Mouse (Mus musculus) forebrain, embryonic 10.5 days (tissue): ENCODE results near the gene Gm15557. TPM values are rescaled to one million over a fixed set of nuclear protein-coding genes. Genes with fewer than 3 reads are reported as not detected.
A peak's percentile ranks its signal among the peaks of the same experiment; 100 is the strongest.
"Not testable (repeated sequence)": the region's sequence is repeated elsewhere in the genome, so short reads cannot be mapped to it uniquely, and the experiment has no call there.

Source experiments
- DNase-seq: peaks from one replicate; pipeline ENCODE4 v3.0.0-alpha.2; 2017; ENCODE audit warnings: low spot score; ENCODE audit errors: extremely low spot score
- H3K27ac ChIP-seq: fragments of 300-500 bp; sonication (generic); 2 replicates; pipeline ENCODE4 v1.5.1; 2016; ENCODE audit warnings: mild to moderate bottlenecking
- H3K27me3 ChIP-seq: fragments of 300-500 bp; sonication (generic); 2 replicates; pipeline ENCODE4 v1.6.1; 2016; ENCODE audit warnings: mild to moderate bottlenecking; ENCODE audit not compliant: poor library complexity, severe bottlenecking
- H3K36me3 ChIP-seq: fragments of 300-500 bp; sonication (generic); replicated peaks from 2 replicates; pipeline ENCODE4 v1.6.1; 2016; ENCODE audit warnings: mild to moderate bottlenecking, moderate library complexity
- H3K4me1 ChIP-seq: fragments of 300-500 bp; sonication (generic); 2 replicates; pipeline ENCODE4 v1.6.1; 2016
- H3K4me3 ChIP-seq: fragments of 300-500 bp; sonication (generic); 2 replicates; pipeline ENCODE4 v1.5.1; 2016; ENCODE audit warnings: mild to moderate bottlenecking, moderate library complexity
- H3K9me3 ChIP-seq: fragments of 300-500 bp; sonication (generic); 2 replicates; pipeline ENCODE4 v1.6.1; 2016; ENCODE audit warnings: mild to moderate bottlenecking, moderate library complexity
- WGBS: fragments of 180-500 bp; shearing (Covaris S2); methylation state at CpG from one replicate; pipeline ENCODE4 v1.1.7; 2016; 5-methylcytosine and 5-hydroxymethylcytosine counted together
- polyA plus RNA-seq: library from polyadenylated mRNA; unstranded; fragments of >200 nt; fragmentation: Nextera tagmentation; extraction: Ambion mirVana; gene quantifications from 2 replicates; pipeline ENCODE4 v1.2.1, GENCODE M21; 2016

Gm15557 gene
- not detected in 2 replicates for polyA plus RNA-seq

- peaks cover 12% of the 10 kb centered on the region for H3K27me3 ChIP-seq
- H3K27ac ChIP-seq, result no peak within 1 kb of the TSS
- peaks cover 29% of the 10 kb centered on the region for H3K4me1 ChIP-seq
- H3K4me3 ChIP-seq, result no peak within 1 kb of the TSS
- WGBS, result 92% methylated on average over 3 of the region's 3 CpGs
- H3K36me3 ChIP-seq, result no peaks in the 10 kb centered on the region
- no peak for DNase-seq
- no peaks in the 10 kb centered on the region for H3K9me3 ChIP-seq
These were observed at the start of gene Gm15557 for GRCm38 (mm10) chr2:155940681-155941080. Gene Gm15557, plus strand, starts transcription at chr2:155940728.

DNA sequence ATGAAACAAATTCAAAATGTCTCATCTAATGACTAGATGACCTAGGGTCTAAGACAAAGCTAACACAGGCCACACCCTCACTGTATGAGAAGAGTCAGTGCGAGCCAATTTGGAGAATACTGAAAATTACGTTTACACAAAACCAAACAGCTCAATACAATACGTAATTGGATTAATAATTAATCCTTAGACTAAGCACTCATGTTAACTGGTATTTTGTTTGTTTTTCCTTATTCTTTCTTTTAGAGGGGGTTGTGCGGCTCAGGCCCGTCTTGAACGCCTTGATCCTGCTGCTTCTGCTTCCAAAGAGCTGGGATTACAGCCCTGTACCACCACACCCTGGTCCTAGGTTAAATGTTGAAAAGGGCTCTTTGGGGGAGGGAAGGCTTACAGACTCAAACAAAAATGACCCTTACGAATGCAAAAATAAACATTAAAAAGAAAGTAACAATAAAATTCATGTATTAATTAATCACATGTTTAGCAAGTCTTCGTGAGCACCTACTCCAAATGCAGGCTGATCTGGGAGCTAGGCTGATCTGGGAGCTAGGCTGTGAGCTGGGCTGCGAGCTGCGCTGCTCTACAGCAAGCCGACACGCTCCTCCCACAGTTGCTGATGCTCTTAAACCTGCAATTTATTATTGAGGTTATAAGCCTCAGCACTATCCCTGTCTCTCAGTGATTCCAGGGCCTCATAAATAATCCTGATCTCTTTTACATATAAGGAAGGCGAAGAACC is 46.1 kb upstream of the Gm15557 start:
- Histone ChIP-seq H3K36me3 (peaks cover 67% of the 10 kb centered on the region), H3K4me1 (no peaks in the 10 kb centered on the region), H3K9me3 (no peaks in the 10 kb centered on the region), H3K27ac (no peak overlapping the region), H3K27me3 (no peaks in the 10 kb centered on the region), H3K4me3 (no peak overlapping the region)
- DNase-seq, result no peak
- 94% methylated on average over 13 of the region's 13 CpGs for WGBS

DNA sequence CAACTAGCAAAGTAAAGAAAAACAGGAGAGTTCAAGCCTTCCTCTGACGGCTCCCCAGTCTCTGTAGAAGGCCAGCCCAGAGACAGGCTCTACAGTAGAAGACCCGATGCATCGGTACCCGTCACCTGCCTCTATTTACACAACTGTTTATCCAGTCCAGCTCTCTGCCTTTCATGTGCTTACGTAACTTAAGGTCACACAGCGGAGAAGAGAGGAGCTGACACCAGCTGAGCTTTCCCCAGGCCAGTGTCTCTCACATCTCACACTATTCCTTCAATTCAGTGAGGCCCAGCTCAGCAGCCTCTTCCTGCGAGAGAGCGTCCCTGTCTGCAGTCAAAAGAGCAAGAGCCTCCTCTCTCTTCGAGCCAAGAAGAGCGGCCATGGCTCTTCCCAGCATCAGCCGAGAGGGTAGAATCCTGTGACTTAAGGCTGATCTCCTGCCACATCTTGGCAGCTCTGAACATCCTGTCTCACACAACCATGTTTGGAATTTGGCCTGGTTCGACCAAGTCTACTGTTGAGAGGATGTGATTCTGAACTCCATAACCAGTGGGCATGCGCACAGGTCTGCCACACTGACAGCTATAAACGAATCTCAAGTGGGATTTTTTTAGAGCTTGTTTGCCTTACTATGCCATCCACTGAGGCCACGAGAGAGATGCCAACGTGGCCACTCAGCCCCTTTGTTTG is 45.3 kb upstream of the Gm15557 start:
- Histone ChIP-seq H3K36me3 (peaks cover 68% of the 10 kb centered on the region), H3K4me1 (no peaks in the 10 kb centered on the region), H3K9me3 (no peaks in the 10 kb centered on the region), H3K27me3 (no peaks in the 10 kb centered on the region), H3K4me3 (no peak overlapping the region), H3K27ac (no peak overlapping the region)
- WGBS, result 91% methylated on average over 16 of the region's 16 CpGs
- no peak for DNase-seq

DNA sequence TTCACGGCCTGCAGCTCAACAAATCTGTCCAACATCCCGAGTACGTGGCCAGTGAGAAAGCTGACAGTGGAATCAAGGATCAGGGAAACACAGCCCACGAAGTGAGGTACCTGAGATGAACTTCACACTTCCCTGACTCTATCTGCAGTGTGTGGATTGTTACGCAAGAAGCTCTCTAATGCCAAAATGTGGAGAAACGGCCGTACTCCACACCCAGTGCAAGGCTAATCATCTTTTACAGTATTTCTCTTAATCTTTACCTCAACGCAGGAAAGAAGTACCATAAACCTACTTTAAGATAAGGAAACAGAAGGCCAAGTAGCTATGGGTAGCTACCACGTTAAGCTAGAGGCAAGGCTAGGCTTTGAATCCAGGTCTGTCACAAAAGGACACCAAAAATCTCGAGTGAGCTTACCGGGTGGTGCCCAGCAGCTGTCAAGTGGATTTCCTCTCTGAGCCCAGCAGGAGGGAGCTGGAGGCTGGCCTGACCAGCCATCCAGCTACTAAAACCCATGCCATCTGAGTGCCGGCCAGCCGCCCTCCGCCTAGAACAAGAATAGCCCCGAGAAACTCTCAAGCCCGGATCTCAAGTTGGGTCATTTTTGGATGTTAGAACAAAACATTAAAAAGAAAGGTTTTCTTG is 37.4 kb upstream of the Gm15557 start:
- no peaks in the 10 kb centered on the region for H3K9me3 ChIP-seq
- no peak overlapping the region for H3K27ac ChIP-seq
- no peaks in the 10 kb centered on the region for H3K4me1 ChIP-seq
- DNase-seq, result no peak
- H3K27me3 ChIP-seq, result no peaks in the 10 kb centered on the region
- 90% methylated on average over 16 of the region's 16 CpGs for WGBS
- no peak overlapping the region for H3K4me3 ChIP-seq
- peaks cover 75% of the 10 kb centered on the region for H3K36me3 ChIP-seq

DNA sequence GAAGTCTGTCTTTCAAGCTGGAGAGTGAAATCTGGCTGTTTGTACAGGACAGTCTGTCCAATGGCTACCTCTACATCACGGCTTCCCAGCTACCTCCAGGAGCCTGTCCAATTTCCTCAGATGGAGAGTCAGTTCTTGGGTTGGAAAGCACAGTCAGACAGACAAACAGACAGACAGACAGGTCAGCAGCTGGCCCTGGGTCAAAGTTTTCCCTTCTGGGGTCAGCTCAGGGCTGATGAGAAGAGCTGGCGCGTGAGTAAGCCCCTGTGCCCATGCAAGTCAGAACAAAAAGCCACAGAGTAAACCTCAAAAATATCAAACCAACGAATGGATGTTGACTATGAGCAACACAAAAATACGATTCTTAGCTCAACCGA is 36.9 kb upstream of the Gm15557 start:
- Histone ChIP-seq H3K9me3 (no peaks in the 10 kb centered on the region), H3K27ac (no peak overlapping the region), H3K27me3 (no peaks in the 10 kb centered on the region), H3K4me3 (no peak overlapping the region), H3K36me3 (peaks cover 75% of the 10 kb centered on the region), H3K4me1 (no peaks in the 10 kb centered on the region)
- WGBS, result 94% methylated on average over 6 of the region's 6 CpGs
- no peak for DNase-seq

DNA sequence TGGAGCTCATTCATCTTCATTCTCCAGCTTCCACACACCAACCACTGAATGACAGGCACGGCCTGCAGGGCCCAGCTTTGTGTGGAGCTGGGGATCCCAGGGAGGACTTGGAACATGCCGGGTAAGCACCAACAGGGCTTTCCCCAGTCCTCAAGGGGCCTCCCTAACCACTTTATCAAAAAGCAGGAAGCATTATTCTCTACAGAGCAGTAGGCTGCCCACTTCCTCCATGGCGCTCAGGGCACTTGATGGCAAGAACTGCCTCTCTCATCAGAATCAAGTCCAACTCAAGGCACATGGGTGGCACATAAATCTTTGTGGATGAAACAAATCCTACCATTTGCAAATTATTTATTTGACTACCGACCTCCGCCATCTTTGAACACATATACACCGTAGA is 25.8 kb upstream of the Gm15557 start:
- no peaks in the 10 kb centered on the region for H3K9me3 ChIP-seq
- no peak for DNase-seq
- 97% methylated on average over 6 of the region's 6 CpGs for WGBS
- H3K4me1 ChIP-seq, result no peaks in the 10 kb centered on the region
- H3K27ac ChIP-seq, result no peak overlapping the region
- H3K4me3 ChIP-seq, result no peak overlapping the region
- H3K36me3 ChIP-seq, result peaks cover 74% of the 10 kb centered on the region
- no peaks in the 10 kb centered on the region for H3K27me3 ChIP-seq

DNA sequence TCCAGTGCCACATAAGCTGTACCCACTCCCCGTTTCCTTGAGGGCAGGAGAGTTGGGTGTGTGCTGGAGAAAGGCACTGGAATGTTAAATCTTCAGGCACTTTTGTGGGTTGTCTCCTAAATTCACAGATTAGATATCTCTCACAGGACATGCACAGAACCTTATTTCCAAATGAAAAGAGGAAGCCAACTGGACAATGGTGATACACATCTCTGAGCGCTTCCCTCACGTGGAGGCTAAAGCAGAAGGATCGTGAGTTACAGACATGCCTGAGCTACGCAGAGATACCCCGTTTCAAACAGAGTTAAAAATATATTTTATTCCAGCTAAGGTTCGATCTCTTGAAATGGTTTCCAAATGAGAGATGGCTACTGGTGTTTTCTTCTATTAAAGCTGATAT is 17.4 kb upstream of the Gm15557 start:
- Histone ChIP-seq H3K4me1 (peaks cover under 1% of the 10 kb centered on the region; the same call in 1 of the 2 replicates), H3K36me3 (peaks cover 62% of the 10 kb centered on the region), H3K4me3 (no peak overlapping the region), H3K27me3 (no peaks in the 10 kb centered on the region), H3K27ac (no peak overlapping the region), H3K9me3 (no peaks in the 10 kb centered on the region)
- no peak for DNase-seq
- WGBS, result 97% methylated on average over 7 of the region's 7 CpGs

GRCm38 (mm10) chr2:155925213-155925612 is 15.3 kb upstream of the Gm15557 start:
- H3K27me3 ChIP-seq, H3K4me3 ChIP-seq, DNase-seq, H3K9me3 ChIP-seq, H3K27ac ChIP-seq: not testable (repeated sequence)
- Histone ChIP-seq H3K36me3 (peaks cover 45% of the 10 kb centered on the region), H3K4me1 (peaks cover 19% of the 10 kb centered on the region)
- 93% methylated on average over 6 of the region's 6 CpGs for WGBS

DNA sequence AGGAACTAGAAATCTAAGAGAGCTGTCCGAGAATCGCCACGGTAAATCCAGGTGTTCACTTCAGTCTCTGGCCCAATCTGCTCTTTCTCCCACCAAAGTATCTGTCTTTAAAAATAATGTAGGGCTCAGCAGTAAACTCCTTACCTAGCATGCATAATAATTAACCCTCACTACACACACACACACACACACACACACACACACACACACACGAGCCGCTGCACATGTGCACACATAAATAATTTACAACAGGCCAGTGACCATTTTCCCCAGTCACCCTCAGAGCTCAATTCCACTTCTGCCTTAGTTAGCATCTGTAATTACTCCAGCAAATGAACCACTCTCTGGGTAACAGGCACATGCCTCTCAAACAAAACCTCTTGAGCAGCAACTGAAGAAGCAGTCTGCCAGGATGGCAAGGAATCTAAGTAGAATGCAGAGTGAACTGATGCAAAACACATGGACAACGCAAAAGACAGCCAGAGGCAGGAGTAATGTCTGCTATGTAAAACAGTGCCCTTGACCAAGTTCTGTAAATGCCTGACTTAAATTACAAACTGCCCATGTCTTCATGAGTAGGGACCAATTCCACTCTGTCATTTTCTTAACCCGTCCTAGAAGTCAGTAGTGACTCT is 11.7 kb upstream of the Gm15557 start:
- Histone ChIP-seq H3K4me3 (peak overlapping the region; percentile 78), H3K9me3 (no peaks in the 10 kb centered on the region), H3K27me3 (no peaks in the 10 kb centered on the region), H3K4me1 (peaks cover 25% of the 10 kb centered on the region), H3K27ac (no peak overlapping the region), H3K36me3 (peaks cover 25% of the 10 kb centered on the region)
- 81% methylated on average over 7 of the region's 7 CpGs for WGBS
- DNase-seq, result no peak

- Histone ChIP-seq H3K9me3 (no peaks in the 10 kb centered on the region), H3K4me3 (peak within 1 kb of the TSS; percentile 78), H3K27me3 (no peaks in the 10 kb centered on the region), H3K36me3 (peaks cover 15% of the 10 kb centered on the region), H3K4me1 (peaks cover 25% of the 10 kb centered on the region), H3K27ac (peak within 1 kb of the TSS; percentile 93)
- DNase-seq, result peak; percentile 92
- under 1% methylated on average over 38 of the region's 38 CpGs for WGBS
These were observed 10.7 kb upstream of the Gm15557 start, which contains the start of gene Uqcc1 for GRCm38 (mm10) chr2:155929531-155930442. Gene Uqcc1, minus strand, starts transcription at chr2:155930310.

- H3K27me3 ChIP-seq, result peaks cover 12% of the 10 kb centered on the region
These were observed 515 bp upstream of the Gm15557 start for GRCm38 (mm10) chr2:155939897-155940529.

More at GRCm38 (mm10) chr2:155939897-155940529, 515 bp upstream of the Gm15557 start:
- 90% methylated on average over 7 of the region's 7 CpGs for WGBS
- Histone ChIP-seq H3K4me1 (peaks cover 23% of the 10 kb centered on the region), H3K27ac (no peak overlapping the region), H3K9me3 (no peaks in the 10 kb centered on the region), H3K4me3 (no peak overlapping the region), H3K36me3 (no peaks in the 10 kb centered on the region)
- no peak for DNase-seq
